Mouse (Mus musculus) midbrain, postnatal 0 days (tissue): Measurements from ENCODE around the gene Akt1. TPM values are rescaled to one million over a fixed set of nuclear protein-coding genes. Genes with fewer than 3 reads are reported as not detected.
A peak's percentile ranks its signal among the peaks of the same experiment; 100 is the strongest.

Experiments used
- ATAC-seq: fragments of 200-750 bp; cut with Nextera tagmentation; 2 replicates; pipeline ENCODE4 v1.8.0; 2017; ENCODE audit warnings: moderate number of reproducible peaks, mild to moderate bottlenecking, moderate TSS enrichment, moderate library complexity; ENCODE audit not compliant: low FRiP score
- DNase-seq: peaks from one replicate; pipeline ENCODE4 v3.0.0-alpha.2; 2015; ENCODE audit warnings: low spot score
- H3K27ac ChIP-seq: fragments of 300-500 bp; sonication (generic); 2 replicates; pipeline ENCODE4 v1.5.1; 2014; ENCODE audit warnings: low read depth, mild to moderate bottlenecking, low read length, mixed read lengths
- H3K27me3 ChIP-seq: fragments of 300-500 bp; sonication (generic); 2 replicates; pipeline ENCODE4 v1.6.1; 2014; ENCODE audit warnings: low read length, control low read depth, mixed read lengths; ENCODE audit not compliant: insufficient read depth
- H3K36me3 ChIP-seq: fragments of 300-500 bp; sonication (generic); 2 replicates; pipeline ENCODE4 v1.6.1; 2014; ENCODE audit warnings: low read length, control low read depth, mixed read lengths; ENCODE audit not compliant: insufficient read depth
- H3K4me1 ChIP-seq: fragments of 300-500 bp; sonication (generic); 2 replicates; pipeline ENCODE4 v1.6.1; 2014; ENCODE audit warnings: mild to moderate bottlenecking, control low read depth, antibody characterized with exemption, low read length, mixed read lengths; ENCODE audit not compliant: insufficient read depth
- H3K4me2 ChIP-seq: fragments of 300-500 bp; sonication (generic); 2 replicates; pipeline ENCODE4 v1.6.1; 2014; ENCODE audit warnings: low read depth, mild to moderate bottlenecking, low read length, mixed read lengths; ENCODE audit not compliant: poor library complexity, severe bottlenecking
- H3K4me3 ChIP-seq: fragments of 300-500 bp; sonication (generic); 2 replicates; pipeline ENCODE4 v1.5.1; 2014; ENCODE audit warnings: low read depth, mild to moderate bottlenecking, low read length, moderate library complexity
- H3K9ac ChIP-seq: fragments of 300-500 bp; sonication (generic); replicated peaks from 2 replicates; pipeline ENCODE4 v1.6.1; 2014; ENCODE audit warnings: mild to moderate bottlenecking, low read length, moderate library complexity, mixed read lengths; ENCODE audit not compliant: poor library complexity, severe bottlenecking
- H3K9me3 ChIP-seq: fragments of 300-500 bp; sonication (generic); 2 replicates; pipeline ENCODE4 v1.6.1; 2016; ENCODE audit warnings: low read length, control low read depth
- CTCF ChIP-seq: IDR thresholded peaks from 2 replicates; pipeline ENCODE4 v1.5.1; 2016; ENCODE audit warnings: antibody characterized with exemption, mild to moderate bottlenecking
- WGBS: fragments of 180-500 bp; shearing (Covaris S2); extraction: QIAGEN DNeasy Blood & Tissue Kit; methylation state at CpG from one replicate; pipeline ENCODE4 v1.1.7; 2014; 5-methylcytosine and 5-hydroxymethylcytosine counted together
- polyA plus RNA-seq: library from polyadenylated mRNA; unstranded; fragments of >200 nt; fragmentation: Nextera tagmentation; extraction: Ambion mirVana; gene quantifications from 2 replicates; pipeline ENCODE4 v1.2.1, GENCODE M21; 2015
- total RNA-seq: library from RNA; depleted of rRNA; stranded (reverse); fragments of >200 nt; gene quantifications from 2 replicates; pipeline ENCODE4 v1.2.3, GENCODE M21; 2014

The Akt1 gene
- total and polyA plus RNA-seq, 2 experiments from 2014 or later, result 93.3 to 201 TPM

DNA sequence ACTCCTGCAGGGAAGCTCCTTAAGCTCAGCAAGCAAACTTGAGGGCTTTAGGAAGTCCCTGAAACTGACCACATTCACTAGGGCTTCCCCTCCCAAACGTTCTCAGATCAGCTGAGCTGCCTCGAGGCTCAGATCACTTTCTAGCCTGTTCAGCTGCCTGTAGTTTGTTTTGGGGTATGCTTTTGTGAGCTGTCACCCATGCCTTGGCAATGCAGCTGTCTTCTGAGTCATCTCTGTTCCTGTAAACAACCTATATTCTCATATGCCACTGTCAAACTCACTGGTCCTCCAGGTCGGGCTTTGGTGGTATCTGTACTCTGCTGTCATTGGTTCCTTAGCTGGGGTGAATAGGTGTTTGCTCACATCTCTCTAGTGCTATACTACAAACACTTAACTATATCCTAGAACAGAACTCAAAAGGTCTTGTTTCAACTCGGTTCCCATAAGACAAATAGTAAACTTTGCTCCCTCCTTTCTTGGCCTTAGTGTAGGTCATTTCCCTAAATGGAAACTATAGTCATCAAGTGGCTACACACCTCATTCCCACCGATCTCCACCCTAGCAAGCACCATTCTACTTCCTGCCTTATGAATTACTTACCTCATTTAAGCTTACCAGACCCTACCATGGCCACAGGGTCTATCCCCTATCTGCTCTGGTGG lies 22.8 kb downstream of the Akt1 start:
- DNase-seq (no peak), ATAC-seq (no peak)
- Histone ChIP-seq H3K4me3 (no peak overlapping the region), H3K27me3 (no peaks in the 10 kb centered on the region), H3K9ac (no peak overlapping the region), H3K4me2 (no peak overlapping the region), H3K4me1 (no peaks in the 10 kb centered on the region), H3K9me3 (no peaks in the 10 kb centered on the region), H3K36me3 (peaks cover 35% of the 10 kb centered on the region), H3K27ac (no peak overlapping the region)
- 83% methylated on average over 5 of the region's 5 CpGs for WGBS
- TF ChIP-seq CTCF, result no peak

DNA sequence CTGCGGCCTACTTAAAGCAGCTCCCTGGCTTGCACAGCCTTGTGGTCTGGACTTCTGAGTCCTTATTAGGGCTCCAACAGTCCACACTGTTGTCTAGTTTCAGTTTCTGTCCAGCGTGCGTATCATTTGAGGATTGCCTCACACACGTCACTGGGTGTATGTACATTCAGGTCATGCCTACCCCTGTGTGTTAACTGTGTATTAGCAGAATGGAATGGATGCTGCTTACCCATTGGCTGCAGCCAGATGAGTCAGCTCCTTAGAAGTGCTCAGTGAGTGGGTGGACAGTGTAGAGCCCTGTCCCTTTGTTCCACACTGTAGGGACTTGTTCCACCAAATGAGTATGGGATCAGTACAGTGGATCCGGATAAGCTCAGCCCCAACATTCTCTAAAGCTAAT lies 26.6 kb downstream of the Akt1 start:
- WGBS, result 94% methylated on average over 5 of the region's 5 CpGs
- Histone ChIP-seq H3K9ac (no peak overlapping the region), H3K4me3 (no peak overlapping the region), H3K4me1 (peaks cover 11% of the 10 kb centered on the region; the same call in 1 of the 2 replicates), H3K9me3 (no peaks in the 10 kb centered on the region), H3K36me3 (peaks cover 9% of the 10 kb centered on the region; the same call in 1 of the 2 replicates), H3K4me2 (no peak overlapping the region), H3K27me3 (no peaks in the 10 kb centered on the region), H3K27ac (no peak overlapping the region)
- DNase-seq (no peak), ATAC-seq (no peak)
- no peak for TF ChIP-seq CTCF

DNA sequence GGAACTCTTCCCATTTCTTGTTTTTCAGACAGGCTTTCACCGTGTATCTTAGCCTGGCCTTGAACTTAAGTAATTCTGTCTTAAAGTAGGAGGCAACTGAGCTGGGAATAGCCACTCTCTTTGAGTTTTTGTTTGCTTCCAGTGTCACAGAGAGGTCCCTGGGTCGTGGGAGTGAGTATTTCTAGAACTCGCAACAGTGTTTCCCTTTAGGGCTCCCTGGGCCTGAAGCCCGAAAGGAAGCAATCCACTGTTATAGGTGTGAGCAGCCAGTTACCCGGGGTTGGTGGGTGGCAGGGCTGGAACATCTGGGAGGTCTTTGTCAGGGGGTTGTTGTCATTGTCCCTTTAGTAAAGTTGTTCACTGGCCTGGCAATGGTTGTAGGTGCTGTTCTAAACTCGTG lies 28.5 kb downstream of the Akt1 start:
- Histone ChIP-seq H3K36me3 (peaks cover 9% of the 10 kb centered on the region; the same call in 1 of the 2 replicates), H3K27me3 (no peaks in the 10 kb centered on the region), H3K4me2 (peak overlapping the region; percentile 78), H3K9me3 (no peaks in the 10 kb centered on the region), H3K4me3 (no peak overlapping the region), H3K9ac (no peak overlapping the region), H3K4me1 (peaks cover 11% of the 10 kb centered on the region; the same call in 1 of the 2 replicates), H3K27ac (no peak overlapping the region)
- TF ChIP-seq CTCF, result no peak
- WGBS, result 57% methylated on average over 6 of the region's 6 CpGs
- ATAC-seq (no peak), DNase-seq (no peak)

- Histone ChIP-seq H3K9me3 (no peaks in the 10 kb centered on the region), H3K9ac (peak overlapping the region; percentile 50), H3K4me1 (peaks cover 11% of the 10 kb centered on the region; the same call in 1 of the 2 replicates), H3K36me3 (peaks cover 9% of the 10 kb centered on the region; the same call in 1 of the 2 replicates), H3K27ac (peak overlapping the region; percentile 74), H3K4me2 (peak overlapping the region; percentile 78), H3K4me3 (peak overlapping the region; percentile 64), H3K27me3 (no peaks in the 10 kb centered on the region)
- no peak for TF ChIP-seq CTCF
- peak; percentile 79; the same call in 1 of the 2 replicates for ATAC-seq
- WGBS, result under 1% methylated on average over 75 of the region's 75 CpGs
- DNase-seq, result no peak
Observed at GRCm38 (mm10) chr12:112644855-112645506, 29.7 kb downstream of the Akt1 start.

DNA sequence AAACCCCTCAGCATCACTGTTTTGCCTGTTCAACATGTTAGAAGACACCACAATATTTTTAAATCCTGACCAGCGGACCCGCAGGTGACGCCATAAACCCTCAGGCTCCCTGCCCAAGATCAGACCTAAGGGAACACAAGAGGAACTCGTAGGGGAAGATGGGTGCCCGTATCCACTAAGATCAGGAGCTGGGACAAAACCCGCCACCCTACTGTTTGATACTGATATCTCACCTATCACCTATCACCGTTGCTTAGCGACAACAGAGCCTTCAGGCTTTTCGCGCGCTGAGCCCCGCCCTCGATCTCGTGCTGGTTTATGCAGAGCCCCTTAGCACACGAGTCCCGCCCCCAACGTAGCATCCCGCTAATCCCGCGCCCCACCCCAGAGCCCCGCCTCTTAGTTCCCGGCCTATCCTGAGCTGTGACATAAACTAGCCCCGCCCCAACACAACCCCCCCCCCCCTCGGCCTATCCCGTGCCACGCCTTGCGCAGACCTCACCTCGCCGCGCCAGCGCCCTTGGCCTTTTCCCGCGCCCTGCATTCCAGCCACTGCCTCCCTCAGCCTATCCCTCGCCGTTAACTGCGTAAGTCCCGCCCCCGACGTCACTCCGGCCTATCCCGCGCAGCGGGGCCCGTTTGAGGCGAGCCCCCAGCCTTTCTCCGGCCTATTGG lies 30.4 kb downstream of the Akt1 start, which contains the start of gene Siva1:
Gene Siva1 (plus strand): TSS at position 500 of the 675 bp plus-strand sequence.
- peak within 1 kb of the TSS; percentile 50 for H3K9ac ChIP-seq
- TF ChIP-seq CTCF, result no peak
- H3K27me3 ChIP-seq, result no peaks in the 10 kb centered on the region
- peak within 1 kb of the TSS; percentile 78 for H3K4me2 ChIP-seq
- peak within 1 kb of the TSS; percentile 74 for H3K27ac ChIP-seq
- peaks cover 4% of the 10 kb centered on the region; the same call in 1 of the 2 replicates for H3K36me3 ChIP-seq
- peak within 1 kb of the TSS; percentile 64 for H3K4me3 ChIP-seq
- DNase-seq (peak; percentile 98), ATAC-seq (peak; percentile 96)
- peaks cover 11% of the 10 kb centered on the region; the same call in 1 of the 2 replicates for H3K4me1 ChIP-seq
- no peaks in the 10 kb centered on the region for H3K9me3 ChIP-seq
- 1% methylated on average over 39 of the region's 46 CpGs for WGBS
